Comparison of ENCODE assay signal across 8 mouse cellular contexts in the genomic region with DNA sequence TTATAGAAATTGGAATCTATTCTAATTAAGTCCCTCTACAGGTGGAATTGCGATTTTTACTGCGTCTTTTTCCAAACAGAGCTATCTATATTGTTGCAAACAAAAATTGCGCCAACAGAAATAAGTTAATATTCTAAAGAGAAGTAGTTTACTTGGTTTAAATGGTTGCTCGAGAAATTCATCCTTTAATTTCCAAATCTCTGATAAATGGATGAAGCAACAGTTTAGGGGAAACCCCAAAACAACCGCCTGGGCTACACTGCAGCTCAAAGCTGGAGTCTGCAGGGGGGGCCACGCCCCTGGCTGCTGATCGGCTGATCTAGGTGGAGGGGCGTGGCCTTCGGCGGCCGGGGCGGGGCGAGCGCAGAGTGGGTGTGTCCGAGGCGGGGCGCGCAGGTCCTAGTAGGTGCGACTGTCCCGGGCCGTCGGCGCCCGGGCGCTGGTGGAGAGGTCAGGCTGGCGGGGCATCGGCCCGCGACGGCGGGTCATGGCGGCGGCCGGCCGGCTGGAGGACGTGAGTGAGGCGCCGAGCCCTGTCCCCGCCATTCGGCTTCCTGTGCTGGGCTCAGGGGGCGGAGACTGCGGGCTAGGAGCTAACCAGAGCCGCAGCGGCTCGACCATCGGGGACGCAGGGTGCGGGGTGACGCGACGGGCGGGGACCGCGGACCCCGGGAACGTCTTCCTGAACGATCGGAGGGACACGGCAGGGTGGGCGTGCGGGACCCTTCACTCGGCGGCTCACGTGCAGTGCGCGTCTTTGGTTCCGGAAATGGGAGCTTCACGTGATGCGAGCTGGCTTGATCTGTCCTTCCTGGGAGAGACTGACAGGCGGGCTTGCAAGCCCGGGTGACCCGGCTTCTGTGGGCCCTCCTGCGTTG. TPM values are rescaled to one million over a fixed set of nuclear protein-coding genes. Genes with fewer than 3 reads are reported as not detected.
DNase-seq lines count a peak whose midpoint lies in the region; ATAC-seq and TF ChIP-seq lines count a peak whose summit lies in the region.

TSS of gene Tmem192 (plus strand) at position 366 of the 878 bp plus-strand sequence.

- no peak for TF ChIP-seq CTCF in Patski (IDR thresholded peaks at IDR 0.05)

- peak within 1 kb of the TSS; percentile 83 for H3K27ac ChIP-seq in hindbrain, embryonic 14.5 days

- 1% methylated on average over 67 of the region's 73 CpGs for WGBS in hindbrain, embryonic 14.5 days

- no peaks in the 10 kb centered on the region for H3K36me3 ChIP-seq in hindbrain, embryonic 14.5 days (replicated peaks; ENCODE audit: control insufficient read depth, insufficient read depth)

- peak; percentile 39 for DNase-seq in Patski (ENCODE audit: low read depth, low spot score)
- peak; percentile 96 to 97 for DNase-seq in cerebellum, postnatal 14 days
- DNase-seq in frontal cortex, postnatal 25 days (ENCODE audit: low spot score in 2 of 2) = peak; percentile 85 to 86
- peak; percentile 81 for DNase-seq in hindbrain, embryonic 14.5 days (ENCODE audit: low spot score)
- DNase-seq in left cerebral cortex, adult 11 months (ENCODE audit: low spot score) = peak; percentile 91
- DNase-seq in lung, postnatal 4 days = peak; percentile 96 to 97
- peak; percentile 74 for DNase-seq in retina, postnatal 7 days (ENCODE audit: low read depth, low spot score)
- DNase-seq in urinary bladder, adult 2 months (ENCODE audit: low spot score) = peak; percentile 93

- H3K4me2 ChIP-seq in hindbrain, embryonic 14.5 days (replicated peaks) = peak within 1 kb of the TSS; percentile 51

- H3K9me3 ChIP-seq in hindbrain, embryonic 14.5 days (ENCODE audit: control insufficient read depth, low read length) = no peaks in the 10 kb centered on the region

- CTCF ChIA-PET in Patski (lab: Charles Lee) = no interaction called here

- peak; percentile 95 for ATAC-seq in Patski
- peak; percentile 95 for ATAC-seq in hindbrain, embryonic 14.5 days (ENCODE audit: low FRiP score)

- in situ Hi-C loops in Patski (cut with MboI; ENCODE audit: low pct_unique_long_range_greater_than_20kb) = loop anchor here (10.0 to 25.0 kb wide), 2 partner anchors 212 to 735 kb away; partner anchors contain the start of genes Msmo1 and Tll1

- peak within 1 kb of the TSS; percentile 72 for H3K4me3 ChIP-seq in hindbrain, embryonic 14.5 days (replicated peaks; ENCODE audit: low read length)

- POLR2A ChIA-PET in Patski (lab: Charles Lee) = interaction anchor here (0.7 kb wide), 1 partner anchor 17 kb away, joined by 6 read pairs; no protein-coding TSS in a partner anchor

- peak within 1 kb of the TSS; percentile 68 for H3K9ac ChIP-seq in hindbrain, embryonic 14.5 days

- 0 out of 2 replicates have a peak, but pooled peaks cover 6% of the 10 kb centered on the region for H3K4me1 ChIP-seq in hindbrain, embryonic 14.5 days (replicated peaks; ENCODE audit: control insufficient read depth, insufficient read depth, low read length)

- no peaks in the 10 kb centered on the region for H3K27me3 ChIP-seq in Patski
- H3K27me3 ChIP-seq in hindbrain, embryonic 14.5 days (ENCODE audit: control insufficient read depth, insufficient read depth, low read length) = no peaks in the 10 kb centered on the region

RNA-seq across cellular contexts. Expression of gene Tmem192, which starts in this region (rescaled TPM):
- polyA plus RNA-seq in Patski (2021) = 57.9 TPM
- polyA plus RNA-seq in hindbrain, embryonic 14.5 days (2014; fragmentation: Nextera tagmentation; extraction: Ambion mirVana) = 31.4 and 34.1 TPM in 2 replicates
- 19.4 and 23.3 TPM in 2 replicates for polyA plus RNA-seq in urinary bladder, adult 2 months (2012; rRNA removed)

Comparison
In these comparisons a context has a peak if more than half of its experiments do, and no peak if none do; other contexts are left out.
1. Peak in every context shown above with its lines: DNase-seq, ATAC-seq, H3K4me3 ChIP-seq and H3K27ac ChIP-seq.
2. DNase-seq: peak in every context shown above with its lines; median percentile 96 in cerebellum, postnatal 14 days; 96 in lung, postnatal 4 days; 93 in urinary bladder, adult 2 months; 91 in left cerebral cortex, adult 11 months; 86 in frontal cortex, postnatal 25 days; 81 in hindbrain, embryonic 14.5 days; 74 in retina, postnatal 7 days; 39 in Patski.